Mouse (Mus musculus): ENCODE results near the gene Ccdc142. TPM values are rescaled to one million over a fixed set of nuclear protein-coding genes. Genes with fewer than 3 reads are reported as not detected.
A peak's percentile ranks its signal among the peaks of the same experiment; 100 is the strongest.

Gene Ccdc142
- 1.1 and 3.7 TPM in 2 replicates for polyA plus RNA-seq (2015; fragmentation: Nextera tagmentation; extraction: Ambion mirVana)

GRCm38 (mm10) chr6:83101316-83101687, at the start of gene Ccdc142, which contains the start of gene Gm42688:
Ccdc142 (plus strand) TSS chr6:83101601.
Gm42688 (plus strand) TSS chr6:83101617.
- peak within 1 kb of the TSS; percentile 85 for H3K4me3 ChIP-seq (ENCODE audit: low read length)
- H3K4me2 ChIP-seq (ENCODE audit: low read depth, low read length), result peak within 1 kb of the TSS; percentile 100
- peak; percentile 92 for ATAC-seq (ENCODE audit: low read depth)
- no peaks in the 10 kb centered on the region for H3K9me3 ChIP-seq (ENCODE audit: control insufficient read depth, low read length)
- H3K36me3 ChIP-seq (ENCODE audit: control insufficient read depth, insufficient read depth, low read length), result no peaks in the 10 kb centered on the region
- peak within 1 kb of the TSS; percentile 87 for H3K9ac ChIP-seq (ENCODE audit: low read length)
- peaks cover 14% of the 10 kb centered on the region for H3K4me1 ChIP-seq (replicated peaks; ENCODE audit: control insufficient read depth, insufficient read depth, low read length)
- H3K27me3 ChIP-seq (ENCODE audit: control insufficient read depth, insufficient read depth, low read depth, low read length), result no peaks in the 10 kb centered on the region
- H3K27ac ChIP-seq (ENCODE audit: low read length), result peak within 1 kb of the TSS; percentile 86
- WGBS, result under 1% methylated on average over 25 of the region's 25 CpGs

DNA sequence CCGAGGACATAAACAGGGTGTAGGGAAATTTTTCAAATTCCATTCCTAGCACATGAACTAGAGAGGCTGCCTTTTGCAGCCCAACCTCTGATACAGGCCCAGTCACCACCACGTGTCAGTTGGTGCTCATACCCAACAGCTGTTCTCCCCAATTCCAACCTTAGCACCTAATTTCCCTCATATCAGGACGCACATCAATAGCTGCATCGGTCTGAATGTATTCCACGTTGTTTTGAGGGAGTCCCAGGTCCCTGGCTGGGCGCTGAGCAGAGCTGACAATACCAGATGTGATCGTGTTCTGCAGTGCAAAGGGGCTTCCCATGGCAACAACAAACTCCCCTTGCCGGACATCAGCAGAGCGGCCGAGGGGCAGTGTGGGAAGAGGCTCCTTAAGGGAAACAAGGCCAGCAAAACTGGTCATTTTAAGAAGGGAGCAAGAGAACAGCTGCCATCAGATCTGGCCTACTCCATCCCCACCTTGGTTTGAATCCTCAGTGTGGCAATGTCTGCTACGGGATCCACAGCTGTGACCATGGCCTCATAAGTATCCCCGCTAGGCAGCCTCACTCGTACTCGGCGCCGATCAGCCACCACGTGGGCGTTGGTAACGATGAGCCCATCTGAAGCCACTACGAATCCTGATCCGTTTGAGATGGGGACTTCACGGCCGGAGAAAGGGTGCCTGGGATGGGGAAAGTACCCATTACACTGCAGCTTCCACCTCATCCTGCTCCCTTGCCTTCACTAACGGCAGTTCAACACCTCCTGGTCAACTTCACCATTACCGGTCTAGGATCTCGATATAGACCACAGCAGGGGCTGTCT, 48.1 kb upstream of the Ccdc142 start:
- peaks cover 19% of the 10 kb centered on the region for H3K36me3 ChIP-seq (ENCODE audit: control insufficient read depth, insufficient read depth, low read length)
- peak overlapping the region; percentile 92 for H3K9ac ChIP-seq (ENCODE audit: low read length)
- no peaks in the 10 kb centered on the region for H3K9me3 ChIP-seq (ENCODE audit: control insufficient read depth, low read length)
- 1% methylated on average over 26 of the region's 26 CpGs for WGBS
- H3K27ac ChIP-seq (ENCODE audit: low read length), result peak overlapping the region; percentile 62
- peak overlapping the region; percentile 95 for H3K4me2 ChIP-seq (ENCODE audit: low read depth, low read length)
- no peaks in the 10 kb centered on the region for H3K27me3 ChIP-seq (ENCODE audit: control insufficient read depth, insufficient read depth, low read depth, low read length)
- peaks cover 22% of the 10 kb centered on the region for H3K4me1 ChIP-seq (replicated peaks; ENCODE audit: control insufficient read depth, insufficient read depth, low read length)
- ATAC-seq (ENCODE audit: low read depth), result 0 out of 2 replicates have a peak, but pooled peaks have one; percentile 2
- H3K4me3 ChIP-seq (ENCODE audit: low read length), result peak overlapping the region; percentile 75

- under 1% methylated on average over 59 of the region's 64 CpGs for whole genome bisulfite sequencing
- H3K4me3 ChIP-seq (ENCODE audit: low read length), result peak within 1 kb of the TSS; percentile 75
Measured at GRCm38 (mm10) chr6:83054074-83054851, 47.1 kb upstream of the Ccdc142 start, which contains the start of gene Aup1. Aup1 (plus strand) TSS chr6:83054521.

GRCm38 (mm10) chr6:83054871-83055431, 46.5 kb upstream of the Ccdc142 start, which contains the start of gene Htra2:
Htra2 (minus strand) TSS chr6:83055273.
- Histone ChIP-seq H3K27ac (ENCODE audit: low read length) (peak within 1 kb of the TSS; percentile 87), H3K4me2 (ENCODE audit: low read depth, low read length) (peak within 1 kb of the TSS; percentile 95), H3K4me3 (ENCODE audit: low read length) (peak within 1 kb of the TSS; percentile 75), H3K36me3 (ENCODE audit: control insufficient read depth, insufficient read depth, low read length) (peaks cover 19% of the 10 kb centered on the region), H3K4me1 (replicated peaks; ENCODE audit: control insufficient read depth, insufficient read depth, low read length) (peaks cover 22% of the 10 kb centered on the region), H3K9me3 (ENCODE audit: control insufficient read depth, low read length) (no peaks in the 10 kb centered on the region), H3K9ac (ENCODE audit: low read length) (peak within 1 kb of the TSS; percentile 92), H3K27me3 (ENCODE audit: control insufficient read depth, insufficient read depth, low read depth, low read length) (no peaks in the 10 kb centered on the region)
- peak; percentile 37 for ATAC-seq (ENCODE audit: low read depth)
- WGBS, result under 1% methylated on average over 46 of the region's 50 CpGs

More at GRCm38 (mm10) chr6:83054074-83054851, 47.1 kb upstream of the Ccdc142 start, which contains the start of gene Aup1:
- H3K9ac ChIP-seq (ENCODE audit: low read length), result peak within 1 kb of the TSS; percentile 92
- peak; percentile 98 for ATAC-seq (ENCODE audit: low read depth)
- H3K27me3 ChIP-seq (ENCODE audit: control insufficient read depth, insufficient read depth, low read depth, low read length), result no peaks in the 10 kb centered on the region
- H3K36me3 ChIP-seq (ENCODE audit: control insufficient read depth, insufficient read depth, low read length), result peaks cover 19% of the 10 kb centered on the region
- peak within 1 kb of the TSS; percentile 87 for H3K27ac ChIP-seq (ENCODE audit: low read length)
- peaks cover 22% of the 10 kb centered on the region for H3K4me1 ChIP-seq (replicated peaks; ENCODE audit: control insufficient read depth, insufficient read depth, low read length)
- peak within 1 kb of the TSS; percentile 95 for H3K4me2 ChIP-seq (ENCODE audit: low read depth, low read length)
- H3K9me3 ChIP-seq (ENCODE audit: control insufficient read depth, low read length), result no peaks in the 10 kb centered on the region

GRCm38 (mm10) chr6:83057790-83058189, 43.6 kb upstream of the Ccdc142 start, which contains the start of gene Dqx1:
Dqx1 (plus strand) TSS chr6:83057844.
- Histone ChIP-seq H3K9me3 (ENCODE audit: control insufficient read depth, low read length) (no peaks in the 10 kb centered on the region), H3K4me2 (ENCODE audit: low read depth, low read length) (no peak within 1 kb of the TSS), H3K36me3 (ENCODE audit: control insufficient read depth, insufficient read depth, low read length) (peaks cover 5% of the 10 kb centered on the region), H3K27me3 (ENCODE audit: control insufficient read depth, insufficient read depth, low read depth, low read length) (peaks cover 11% of the 10 kb centered on the region), H3K27ac (ENCODE audit: low read length) (no peak within 1 kb of the TSS), H3K4me3 (ENCODE audit: low read length) (no peak within 1 kb of the TSS), H3K9ac (ENCODE audit: low read length) (no peak within 1 kb of the TSS), H3K4me1 (replicated peaks; ENCODE audit: control insufficient read depth, insufficient read depth, low read length) (peaks cover 17% of the 10 kb centered on the region)
- 0 out of 2 replicates have a peak, but pooled peaks have one; percentile 1 for ATAC-seq (ENCODE audit: low read depth)
- 34% methylated on average over 3 of the region's 3 CpGs for WGBS

DNA sequence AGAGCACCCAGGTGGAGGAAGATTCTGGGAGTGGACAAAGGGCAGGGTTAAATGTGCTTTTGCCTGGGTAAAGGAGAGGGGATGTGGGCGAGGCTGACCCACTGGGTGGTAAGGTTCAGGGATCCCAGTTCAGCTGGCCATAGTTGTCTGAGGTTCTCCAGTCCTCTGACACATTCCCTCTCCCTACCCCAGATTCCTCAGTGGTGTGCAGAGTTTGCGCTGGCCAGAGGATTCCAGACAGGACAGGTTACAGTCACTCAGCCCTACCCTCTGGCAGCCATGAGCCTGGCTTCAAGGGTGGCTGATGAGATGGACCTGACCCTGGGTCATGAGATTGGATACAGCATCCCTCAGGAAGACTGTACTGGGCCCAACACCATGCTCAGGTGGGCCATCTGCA, 42.7 kb upstream of the Ccdc142 start:
- H3K27ac ChIP-seq (ENCODE audit: low read length), result no peak overlapping the region
- no peak for ATAC-seq (ENCODE audit: low read depth)
- no peak overlapping the region for H3K4me2 ChIP-seq (ENCODE audit: low read depth, low read length)
- WGBS, result 72% methylated on average over 2 of the region's 2 CpGs
- peaks cover 10% of the 10 kb centered on the region for H3K4me1 ChIP-seq (replicated peaks; ENCODE audit: control insufficient read depth, insufficient read depth, low read length)
- H3K9me3 ChIP-seq (ENCODE audit: control insufficient read depth, low read length), result no peaks in the 10 kb centered on the region
- H3K9ac ChIP-seq (ENCODE audit: low read length), result no peak overlapping the region
- peaks cover 20% of the 10 kb centered on the region for H3K27me3 ChIP-seq (ENCODE audit: control insufficient read depth, insufficient read depth, low read depth, low read length)
- H3K4me3 ChIP-seq (ENCODE audit: low read length), result no peak overlapping the region
- H3K36me3 ChIP-seq (ENCODE audit: control insufficient read depth, insufficient read depth, low read length), result peaks cover 5% of the 10 kb centered on the region

DNA sequence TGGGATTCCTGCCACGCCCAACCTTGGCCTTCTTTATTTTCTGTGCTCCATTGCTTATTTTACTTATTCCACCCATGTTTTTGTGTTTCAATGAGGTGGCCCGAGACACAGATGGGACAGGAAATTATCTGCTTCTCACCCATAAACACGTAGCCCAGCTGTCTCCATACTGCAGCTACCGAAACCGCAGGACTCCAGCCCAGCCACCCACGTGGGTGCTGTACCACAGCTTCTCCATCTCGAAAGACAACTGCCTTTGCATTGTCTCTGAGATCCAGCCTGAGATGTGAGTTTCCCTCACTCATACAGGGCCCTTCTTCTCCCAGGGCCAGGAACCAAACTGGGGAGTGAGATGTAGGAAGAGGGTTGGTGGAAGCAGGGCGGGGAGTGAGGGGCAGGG, 35.4 kb upstream of the Ccdc142 start:
- Histone ChIP-seq H3K9ac (ENCODE audit: low read length) (no peak overlapping the region), H3K4me3 (ENCODE audit: low read length) (no peak overlapping the region), H3K4me1 (replicated peaks; ENCODE audit: control insufficient read depth, insufficient read depth, low read length) (no peaks in the 10 kb centered on the region; the same call in 1 of the 2 replicates), H3K36me3 (ENCODE audit: control insufficient read depth, insufficient read depth, low read length) (no peaks in the 10 kb centered on the region), H3K27me3 (ENCODE audit: control insufficient read depth, insufficient read depth, low read depth, low read length) (peaks cover 92% of the 10 kb centered on the region), H3K27ac (ENCODE audit: low read length) (no peak overlapping the region), H3K4me2 (ENCODE audit: low read depth, low read length) (no peak overlapping the region), H3K9me3 (ENCODE audit: control insufficient read depth, low read length) (no peaks in the 10 kb centered on the region)
- ATAC-seq (ENCODE audit: low read depth), result no peak
- WGBS, result 30% methylated on average over 8 of the region's 8 CpGs

DNA sequence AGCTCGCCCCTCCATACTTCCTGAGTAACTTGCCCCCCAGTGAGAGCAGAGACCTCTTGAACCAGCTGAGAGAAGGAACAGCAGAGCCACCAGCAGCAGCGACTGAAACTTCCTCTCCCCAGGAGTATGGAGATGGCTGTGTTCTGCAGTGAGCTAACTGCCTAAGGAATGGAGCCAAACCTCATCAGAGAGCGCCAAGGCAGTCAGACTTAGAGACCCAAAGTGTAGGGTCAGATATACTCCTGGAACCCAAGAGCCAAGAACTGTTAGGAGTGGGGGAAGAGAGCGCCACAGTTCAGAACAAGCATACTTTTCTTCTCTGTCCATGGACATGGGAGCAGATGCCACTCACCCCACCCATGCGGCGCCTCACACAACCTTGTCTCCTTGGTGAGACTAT, 35.0 kb upstream of the Ccdc142 start:
- Histone ChIP-seq H3K9ac (ENCODE audit: low read length) (no peak overlapping the region), H3K4me2 (ENCODE audit: low read depth, low read length) (no peak overlapping the region), H3K4me3 (ENCODE audit: low read length) (no peak overlapping the region), H3K9me3 (ENCODE audit: control insufficient read depth, low read length) (no peaks in the 10 kb centered on the region), H3K27ac (ENCODE audit: low read length) (no peak overlapping the region), H3K36me3 (ENCODE audit: control insufficient read depth, insufficient read depth, low read length) (no peaks in the 10 kb centered on the region), H3K4me1 (replicated peaks; ENCODE audit: control insufficient read depth, insufficient read depth, low read length) (peaks cover 2% of the 10 kb centered on the region; the same call in 1 of the 2 replicates), H3K27me3 (ENCODE audit: control insufficient read depth, insufficient read depth, low read depth, low read length) (peaks cover 97% of the 10 kb centered on the region)
- WGBS, result 26% methylated on average over 6 of the region's 6 CpGs
- ATAC-seq (ENCODE audit: low read depth), result no peak

Data from lung, embryonic 16.5 days (tissue).